Mouse (Mus musculus) myocyte (in vitro differentiated cells): Measurements from ENCODE around the gene Lamc2. TPM values are rescaled to one million over a fixed set of nuclear protein-coding genes. Genes with fewer than 3 reads are reported as not detected.

ENCODE experiments used
- H3K27me3 ChIP-seq: one replicate; pipeline ENCODE4 v1.6.1; 2011; ENCODE audit not compliant: control insufficient read depth, insufficient read depth, insufficient read length
- H3K36me3 ChIP-seq: one replicate; pipeline ENCODE4 v1.6.1; 2011; ENCODE audit not compliant: control insufficient read depth, insufficient read depth
- H3K4me2 ChIP-seq: one replicate; pipeline ENCODE4 v1.6.1; 2011; ENCODE audit warnings: low read depth, control low read depth
- H3K4me3 ChIP-seq: one replicate; pipeline ENCODE4 v1.5.1; 2011; ENCODE audit warnings: mild to moderate bottlenecking, control low read depth, moderate library complexity
- H3K79me2 ChIP-seq: one replicate; pipeline ENCODE4 v1.6.1; 2011; ENCODE audit not compliant: control insufficient read depth, insufficient read depth
- H3ac ChIP-seq: one replicate; pipeline ENCODE4 v1.6.1; 2011; ENCODE audit not compliant: control insufficient read depth, insufficient read length
- CEBPB ChIP-seq: IDR thresholded peaks from 2 replicates; pipeline ENCODE4 v1.6.1; 2011; ENCODE audit warnings: mild to moderate bottlenecking, moderate library complexity; ENCODE audit not compliant: poor library complexity, insufficient read depth, severe bottlenecking
- E2F4 ChIP-seq: IDR thresholded peaks from one replicate; pipeline ENCODE4 v1.6.1; 2011; ENCODE audit warnings: mild to moderate bottlenecking, control low read depth, moderate library complexity; ENCODE audit not compliant: insufficient read depth
- MAX ChIP-seq: IDR thresholded peaks from one replicate; pipeline ENCODE4 v1.6.1; 2011; ENCODE audit warnings: low read depth, mild to moderate bottlenecking, control low read depth
- MYOD1 ChIP-seq, 3 experiments: IDR thresholded peaks; one replicate each; pipeline ENCODE4 v1.6.1; 2011; ENCODE audit warnings: control low read depth in 2 of 3, low read depth in 2 of 3, mild to moderate bottlenecking in 2 of 3, moderate library complexity in 1 of 3; ENCODE audit not compliant: insufficient read length in 2 of 3, control insufficient read depth in 1 of 3
- MYOG ChIP-seq, 3 experiments: IDR thresholded peaks; one replicate each; pipeline ENCODE4 v1.6.1; 2011; ENCODE audit warnings: control low read depth in 2 of 3, low read depth in 2 of 3, mild to moderate bottlenecking in 2 of 3; ENCODE audit not compliant: insufficient read length in 2 of 3, control insufficient read depth in 1 of 3, insufficient read depth in 1 of 3
- POLR2A ChIP-seq: IDR thresholded peaks from one replicate; pipeline ENCODE4 v1.6.1; 2011; ENCODE audit warnings: low read depth, mild to moderate bottlenecking, control low read depth, moderate library complexity; ENCODE audit not compliant: insufficient read length
- POLR2AphosphoS2 ChIP-seq: IDR thresholded peaks from one replicate; pipeline ENCODE4 v1.6.1; 2011; ENCODE audit warnings: low read depth, control low read depth; ENCODE audit not compliant: insufficient read length
- REST ChIP-seq: IDR thresholded peaks from one replicate; pipeline ENCODE4 v1.6.1; 2011; ENCODE audit warnings: mild to moderate bottlenecking, control low read depth, moderate library complexity; ENCODE audit not compliant: insufficient read depth, insufficient read length
- SRF ChIP-seq: IDR thresholded peaks from one replicate; pipeline ENCODE4 v1.6.1; 2011; ENCODE audit warnings: low read depth; ENCODE audit not compliant: control insufficient read depth, insufficient read length
- TCF12 ChIP-seq: IDR thresholded peaks from one replicate; pipeline ENCODE4 v1.6.1; 2011; ENCODE audit warnings: mild to moderate bottlenecking, control low read depth; ENCODE audit not compliant: poor library complexity, insufficient read depth, severe bottlenecking
- TCF3 ChIP-seq: IDR thresholded peaks from one replicate; pipeline ENCODE4 v1.6.1; 2011; ENCODE audit warnings: low read depth, control low read depth; ENCODE audit not compliant: insufficient read length
- USF1 ChIP-seq: IDR thresholded peaks from one replicate; pipeline ENCODE4 v1.6.1; 2011; ENCODE audit warnings: low read depth, mild to moderate bottlenecking, control low read depth, moderate library complexity
- polyA plus RNA-seq: library from polyadenylated mRNA; unstranded; fragments of >200 nt; fragmentation: generic; extraction: Trizol; gene quantifications from one replicate; pipeline ENCODE4 v1.2.1, GENCODE M21; 2012; ENCODE audit warnings: missing spikeins

The Lamc2 gene
- polyA plus RNA-seq, 1 experiment = 10.2 TPM

DNA sequence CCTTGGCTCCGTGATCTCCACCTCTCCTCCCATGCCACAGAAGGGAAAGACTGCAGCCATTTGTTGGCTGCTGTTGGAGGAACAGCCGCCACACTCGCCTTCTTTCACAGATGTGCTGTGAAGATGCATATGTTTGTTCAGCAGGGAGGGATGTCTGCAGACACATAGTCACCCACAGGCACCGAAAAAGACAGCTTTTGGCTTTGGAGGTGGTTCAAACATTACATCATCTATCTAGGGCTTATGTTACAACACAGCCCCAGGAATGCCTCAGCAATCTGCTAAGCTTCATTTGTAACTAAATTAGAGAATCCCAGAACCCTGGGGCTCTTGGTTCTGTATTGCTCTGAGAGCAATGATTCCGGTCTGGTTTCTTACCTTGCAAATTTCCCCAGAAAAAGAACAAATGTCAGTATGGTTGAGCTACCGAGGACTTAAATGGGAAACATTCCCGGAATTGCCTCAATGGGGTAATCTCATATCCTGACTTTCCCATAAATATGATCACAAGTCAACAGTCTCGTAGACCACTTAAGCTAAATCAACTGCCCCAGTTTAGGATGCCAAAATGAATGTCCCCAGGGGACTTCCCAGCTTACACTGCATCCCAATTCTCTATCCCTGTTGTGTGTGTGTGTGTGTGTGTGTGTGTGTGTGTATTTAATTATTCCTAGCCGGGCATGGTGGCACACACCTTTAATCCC, 5.5 kb downstream of the Lamc2 start:
- no peaks in the 10 kb centered on the region for H3K36me3 ChIP-seq
- H3K4me3 ChIP-seq = no peak overlapping the region
- H3K4me2 ChIP-seq = peak overlapping the region; percentile 65
- no peaks in the 10 kb centered on the region for H3K79me2 ChIP-seq
- no peak overlapping the region for H3ac ChIP-seq
- no peaks in the 10 kb centered on the region for H3K27me3 ChIP-seq
- TF ChIP-seq REST (no peak), MAX (no peak), E2F4 (no peak), TCF12 (no peak), POLR2A (no peak), SRF (no peak), USF1 (no peak), CEBPB (peak; percentile 72), MYOD1 (IDR thresholded peaks at IDR 0.05; ENCODE audit: control insufficient read depth in 1 of 3, insufficient read length in 2 of 3, low read depth in 2 of 3) (peak in 1 of 3 experiments; percentile 35), TCF3 (no peak), MYOG (IDR thresholded peaks at IDR 0.05; ENCODE audit: control insufficient read depth in 1 of 3, insufficient read depth in 1 of 3, insufficient read length in 2 of 3, low read depth in 2 of 3) (peak in 1 of 3 experiments; percentile 14), POLR2AphosphoS2 (no peak)

DNA sequence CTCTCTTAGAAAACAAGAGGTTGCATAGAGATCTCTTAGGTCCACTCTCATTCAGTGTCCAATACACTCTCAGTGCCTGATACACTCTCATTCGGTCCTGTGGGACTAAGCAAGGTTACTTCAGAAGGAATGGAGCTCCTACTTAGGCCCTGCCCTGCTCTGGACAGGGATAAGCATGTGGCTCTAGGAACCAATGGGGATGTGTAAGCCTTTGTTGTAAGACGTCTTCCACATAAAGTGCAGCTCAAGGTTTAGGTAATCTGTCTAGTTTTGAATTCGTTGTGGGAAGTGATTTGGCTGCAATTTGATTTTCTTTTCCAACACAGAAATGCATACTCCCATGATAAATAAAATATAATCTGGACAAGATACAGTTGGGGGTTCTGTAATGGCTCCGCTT, 6.1 kb downstream of the Lamc2 start:
- peak overlapping the region; percentile 65 for H3K4me2 ChIP-seq
- no peak overlapping the region for H3K4me3 ChIP-seq
- H3K36me3 ChIP-seq = no peaks in the 10 kb centered on the region
- TF ChIP-seq POLR2A (no peak), MYOG (IDR thresholded peaks at IDR 0.05; ENCODE audit: control insufficient read depth in 1 of 3, insufficient read depth in 1 of 3, insufficient read length in 2 of 3, low read depth in 2 of 3) (no peak), POLR2AphosphoS2 (no peak), MAX (no peak), CEBPB (no peak), TCF12 (no peak)
- H3K27me3 ChIP-seq = no peaks in the 10 kb centered on the region
- H3ac ChIP-seq = no peak overlapping the region
- H3K79me2 ChIP-seq = no peaks in the 10 kb centered on the region

- Histone ChIP-seq H3K4me3 (no peak overlapping the region), H3ac (no peak overlapping the region), H3K4me2 (no peak overlapping the region), H3K27me3 (no peaks in the 10 kb centered on the region), H3K36me3 (no peaks in the 10 kb centered on the region), H3K79me2 (no peaks in the 10 kb centered on the region)
- TF ChIP-seq MYOG (IDR thresholded peaks at IDR 0.05; ENCODE audit: control insufficient read depth in 1 of 3, insufficient read depth in 1 of 3, insufficient read length in 2 of 3, low read depth in 2 of 3) (peak in 1 of 3 experiments; percentile 5), POLR2A (no peak)
Observed at GRCm38 (mm10) chr1:153174801-153175200, 11.4 kb downstream of the Lamc2 start.

DNA sequence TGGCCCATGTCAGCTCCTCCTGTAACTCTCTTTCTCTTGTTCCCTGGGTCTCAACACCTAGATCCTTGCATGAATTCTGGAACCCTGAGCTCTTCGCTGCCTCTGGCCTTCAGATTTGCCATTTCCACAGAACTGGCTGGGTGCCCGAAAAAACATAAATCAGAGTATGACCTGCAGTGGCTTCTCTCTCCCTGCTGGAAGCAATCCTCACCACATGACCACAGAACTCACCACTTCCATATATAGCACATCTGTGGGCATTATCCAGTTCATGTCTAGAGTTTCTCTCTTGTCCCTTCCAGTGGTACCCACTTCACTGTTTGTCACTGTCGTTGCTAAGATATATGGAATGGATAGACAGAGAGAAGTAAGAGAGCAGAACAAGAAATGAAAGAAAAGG, 13.0 kb downstream of the Lamc2 start:
- Histone ChIP-seq H3ac (no peak overlapping the region), H3K36me3 (no peaks in the 10 kb centered on the region), H3K27me3 (no peaks in the 10 kb centered on the region), H3K4me2 (peak overlapping the region; percentile 66), H3K4me3 (no peak overlapping the region), H3K79me2 (no peaks in the 10 kb centered on the region)
- TF ChIP-seq SRF (peak; percentile 95), E2F4 (no peak), USF1 (peak; percentile 74)

DNA sequence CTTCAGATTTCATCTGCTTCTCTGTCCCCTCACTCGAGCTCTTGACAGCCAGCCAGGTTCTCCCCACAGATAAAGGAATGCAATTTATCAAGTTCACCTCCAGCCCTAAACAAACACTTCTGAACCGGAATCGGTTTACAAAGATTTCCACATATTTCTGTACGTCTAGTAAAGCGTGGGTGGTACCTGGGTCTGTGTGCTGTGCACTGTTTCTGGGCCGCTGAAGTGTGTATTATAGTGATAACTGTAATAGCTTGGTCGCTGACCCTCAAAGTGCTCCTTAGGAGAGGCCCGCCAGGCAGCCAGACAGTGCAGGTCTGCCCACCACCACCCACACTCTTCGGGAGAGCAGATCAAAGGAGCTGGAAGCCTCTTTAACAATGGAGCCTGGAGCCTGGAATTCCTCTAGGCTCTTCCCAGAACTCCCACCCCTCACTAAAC, 13.9 kb downstream of the Lamc2 start:
- Histone ChIP-seq H3K4me3 (no peak overlapping the region), H3K4me2 (peak overlapping the region; percentile 32), H3ac (no peak overlapping the region)

More for the DNA sequence above, 13.9 kb downstream of the Lamc2 start:
- Histone ChIP-seq H3K36me3 (no peaks in the 10 kb centered on the region), H3K79me2 (no peaks in the 10 kb centered on the region), H3K27me3 (no peaks in the 10 kb centered on the region)
- TF ChIP-seq TCF3 = no peak
- no peak for TF ChIP-seq POLR2AphosphoS2
- no peak for TF ChIP-seq REST
- no peak for TF ChIP-seq USF1
- TF ChIP-seq MYOG (IDR thresholded peaks at IDR 0.05; ENCODE audit: control insufficient read depth in 1 of 3, insufficient read depth in 1 of 3, insufficient read length in 2 of 3, low read depth in 2 of 3) = no peak
- TF ChIP-seq MYOD1 (IDR thresholded peaks at IDR 0.05; ENCODE audit: control insufficient read depth in 1 of 3, insufficient read length in 2 of 3, low read depth in 2 of 3) = no peak
- TF ChIP-seq TCF12 = no peak
- no peak for TF ChIP-seq CEBPB
- no peak for TF ChIP-seq SRF
- no peak for TF ChIP-seq POLR2A
